Mouse (Mus musculus): ENCODE measurements around the gene 3110070M22Rik. TPM values are rescaled to one million over a fixed set of nuclear protein-coding genes. Genes with fewer than 3 reads are reported as not detected.

The 3110070M22Rik gene
- polyA plus RNA-seq, 1 experiment from 2014 or later: 0.92 TPM

- no peaks in the 10 kb centered on the region for H3K4me1 ChIP-seq (ENCODE audit: control insufficient read depth, insufficient read depth, low read length)
- no peak overlapping the region for H3K9ac ChIP-seq (ENCODE audit: low read depth, low read length)
- no peaks in the 10 kb centered on the region for H3K9me3 ChIP-seq (ENCODE audit: control insufficient read depth, low read length)
- no peak overlapping the region for H3K4me2 ChIP-seq (ENCODE audit: low read depth, low read length)
- H3K4me3 ChIP-seq (ENCODE audit: low read length): no peak overlapping the region
- no peak overlapping the region for H3K27ac ChIP-seq (ENCODE audit: low read length)
- H3K27me3 ChIP-seq (replicated peaks; ENCODE audit: control insufficient read depth, insufficient read depth, low read length): no peaks in the 10 kb centered on the region
- 89% methylated on average over 7 of the region's 7 CpGs for WGBS
- ATAC-seq: no peak
- no peaks in the 10 kb centered on the region; the same call in 1 of the 2 replicates for H3K36me3 ChIP-seq (ENCODE audit: control insufficient read depth, insufficient read depth, low read length)
These were observed 31.8 kb downstream of the 3110070M22Rik start for GRCm38 (mm10) chr13:119456342-119456741.

- no peak overlapping the region for H3K27ac ChIP-seq (ENCODE audit: low read length)
These were observed 33.1 kb downstream of the 3110070M22Rik start for GRCm38 (mm10) chr13:119455082-119455481.

GRCm38 (mm10) chr13:119453563-119453962 is 34.6 kb downstream of the 3110070M22Rik start:
- Histone ChIP-seq H3K4me3 (ENCODE audit: low read length) (no peak overlapping the region), H3K4me2 (ENCODE audit: low read depth, low read length) (no peak overlapping the region), H3K9me3 (ENCODE audit: control insufficient read depth, low read length) (no peaks in the 10 kb centered on the region), H3K36me3 (ENCODE audit: control insufficient read depth, insufficient read depth, low read length) (peaks cover 7% of the 10 kb centered on the region), H3K4me1 (ENCODE audit: control insufficient read depth, insufficient read depth, low read length) (no peaks in the 10 kb centered on the region), H3K27ac (ENCODE audit: low read length) (no peak overlapping the region), H3K9ac (ENCODE audit: low read depth, low read length) (no peak overlapping the region), H3K27me3 (replicated peaks; ENCODE audit: control insufficient read depth, insufficient read depth, low read length) (no peaks in the 10 kb centered on the region)
- WGBS: 96% methylated on average over 4 of the region's 4 CpGs
- ATAC-seq: no peak

More at GRCm38 (mm10) chr13:119455082-119455481, 33.1 kb downstream of the 3110070M22Rik start:
- Histone ChIP-seq H3K9ac (ENCODE audit: low read depth, low read length) (no peak overlapping the region), H3K4me2 (ENCODE audit: low read depth, low read length) (no peak overlapping the region), H3K4me1 (ENCODE audit: control insufficient read depth, insufficient read depth, low read length) (no peaks in the 10 kb centered on the region), H3K9me3 (ENCODE audit: control insufficient read depth, low read length) (no peaks in the 10 kb centered on the region), H3K27me3 (replicated peaks; ENCODE audit: control insufficient read depth, insufficient read depth, low read length) (no peaks in the 10 kb centered on the region), H3K4me3 (ENCODE audit: low read length) (no peak overlapping the region), H3K36me3 (ENCODE audit: control insufficient read depth, insufficient read depth, low read length) (peaks cover 7% of the 10 kb centered on the region)
- ATAC-seq: no peak

GRCm38 (mm10) chr13:119442244-119442643 is 45.9 kb downstream of the 3110070M22Rik start:
- Histone ChIP-seq H3K36me3 (ENCODE audit: control insufficient read depth, insufficient read depth, low read length) (peaks cover 10% of the 10 kb centered on the region), H3K4me2 (ENCODE audit: low read depth, low read length) (no peak overlapping the region), H3K4me3 (ENCODE audit: low read length) (no peak overlapping the region), H3K27me3 (replicated peaks; ENCODE audit: control insufficient read depth, insufficient read depth, low read length) (no peaks in the 10 kb centered on the region), H3K27ac (ENCODE audit: low read length) (no peak overlapping the region), H3K9ac (ENCODE audit: low read depth, low read length) (no peak overlapping the region), H3K9me3 (ENCODE audit: control insufficient read depth, low read length) (no peaks in the 10 kb centered on the region), H3K4me1 (ENCODE audit: control insufficient read depth, insufficient read depth, low read length) (no peaks in the 10 kb centered on the region)
- WGBS: 92% methylated on average over 1 of the region's 1 CpGs
- no peak for ATAC-seq

Other genes starting within 250 kb of the 3110070M22Rik start
- gene Paip1, start 59.8 kb downstream of the 3110070M22Rik start, polyA plus RNA-seq (2015; fragmentation: Nextera tagmentation; extraction: Ambion mirVana): 51.3 and 56.3 TPM in 2 replicates
- 41.6 and 44.2 TPM in 2 replicates for gene 4833420G17Rik, start 25.6 kb downstream of the 3110070M22Rik start, polyA plus RNA-seq (2015; fragmentation: Nextera tagmentation; extraction: Ambion mirVana)
- gene Tmem267, start 344 bp downstream of the 3110070M22Rik start, polyA plus RNA-seq (2015; fragmentation: Nextera tagmentation; extraction: Ambion mirVana): 1.2 and 2.1 TPM in 2 replicates
- 0.42 and 0.44 TPM in 2 replicates for gene Ccl28, start 135.4 kb upstream of the 3110070M22Rik start, polyA plus RNA-seq (2015; fragmentation: Nextera tagmentation; extraction: Ambion mirVana)
- gene Hmgcs1, start 202.0 kb upstream of the 3110070M22Rik start, polyA plus RNA-seq (2015; fragmentation: Nextera tagmentation; extraction: Ambion mirVana): 247 and 266 TPM in 2 replicates